Mouse (Mus musculus) liver, embryonic 16.5 days (tissue): ENCODE data around the gene Gtf2f1. TPM values are rescaled to one million over a fixed set of nuclear protein-coding genes. Genes with fewer than 3 reads are reported as not detected.
A peak's percentile ranks its signal among the peaks of the same experiment; 100 is the strongest.

Experiments used
- ATAC-seq: fragments of 200-750 bp; cut with Nextera tagmentation; 2 replicates; pipeline ENCODE4 v1.8.0; 2017; ENCODE audit warnings: low read depth, mild to moderate bottlenecking, moderate number of reproducible peaks, moderate library complexity
- H3K27ac ChIP-seq: fragments of 300-500 bp; sonication (generic); 2 replicates; pipeline ENCODE4 v1.5.1; 2014; ENCODE audit warnings: mild to moderate bottlenecking, low read length
- H3K27me3 ChIP-seq: fragments of 300-500 bp; sonication (generic); 2 replicates; pipeline ENCODE4 v1.6.1; 2014; ENCODE audit warnings: low read depth, low read length, mixed read lengths; ENCODE audit not compliant: control insufficient read depth, insufficient read depth
- H3K36me3 ChIP-seq: fragments of 300-500 bp; sonication (generic); 2 replicates; pipeline ENCODE4 v1.6.1; 2014; ENCODE audit warnings: mild to moderate bottlenecking; ENCODE audit not compliant: control insufficient read depth, insufficient read depth
- H3K4me1 ChIP-seq: fragments of 300-500 bp; sonication (generic); 2 replicates; pipeline ENCODE4 v1.6.1; 2014; ENCODE audit warnings: low read depth, low read length, mixed read lengths; ENCODE audit not compliant: control insufficient read depth
- H3K4me2 ChIP-seq: fragments of 300-500 bp; sonication (generic); 2 replicates; pipeline ENCODE4 v1.6.1; 2014; ENCODE audit warnings: low read depth, low read length, mixed read lengths
- H3K4me3 ChIP-seq: fragments of 300-500 bp; sonication (generic); 2 replicates; pipeline ENCODE4 v1.5.1; 2014; ENCODE audit warnings: low read depth, mild to moderate bottlenecking, low read length
- H3K9ac ChIP-seq: fragments of 300-500 bp; sonication (generic); 2 replicates; pipeline ENCODE4 v1.6.1; 2014; ENCODE audit warnings: low read depth, low read length
- H3K9me3 ChIP-seq: fragments of 300-500 bp; sonication (generic); replicated peaks from 2 replicates; pipeline ENCODE4 v1.6.1; 2016; ENCODE audit warnings: low read length; ENCODE audit not compliant: control insufficient read depth
- WGBS: fragments of 180-500 bp; shearing (Covaris S2); extraction: QIAGEN DNeasy Blood & Tissue Kit; methylation state at CpG from one replicate; pipeline ENCODE4 v1.1.7; 2014; ENCODE audit not compliant: insufficient replicate concordance; 5-methylcytosine and 5-hydroxymethylcytosine counted together
- polyA plus RNA-seq: library from polyadenylated mRNA; unstranded; fragments of >200 nt; fragmentation: Nextera tagmentation; extraction: Ambion mirVana; gene quantifications from 2 replicates; pipeline ENCODE4 v1.2.1, GENCODE M21; 2015

Gtf2f1 gene
- polyA plus RNA-seq, 1 experiment from 2014 or later: 45.4 TPM

DNA sequence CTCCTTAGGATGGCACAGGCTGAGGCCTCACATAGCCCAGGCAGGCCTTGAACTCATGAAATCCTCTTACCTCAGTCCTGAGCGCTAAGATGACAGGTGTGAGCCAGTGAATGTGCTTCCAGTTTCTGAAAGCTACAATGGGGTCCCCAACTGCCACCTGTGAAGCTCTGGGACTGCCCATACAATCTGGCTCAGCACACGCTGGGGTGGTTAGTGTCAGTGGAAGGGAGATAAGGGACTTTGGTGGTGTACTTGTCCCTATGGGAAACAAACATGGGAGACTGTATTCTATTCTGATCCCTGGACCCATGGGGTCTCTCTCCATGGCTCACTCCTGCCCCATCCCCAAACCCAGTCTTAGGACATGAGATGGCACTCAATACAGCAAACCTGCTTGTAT is 8.6 kb upstream of the Gtf2f1 start:
- H3K9ac ChIP-seq: 0 out of 2 replicates have a peak overlapping the region, but pooled peaks have one; percentile 4
- no peaks in the 10 kb centered on the region for H3K27me3 ChIP-seq
- 28% methylated on average over 2 of the region's 2 CpGs for WGBS
- ATAC-seq: peak; percentile 82
- H3K4me2 ChIP-seq: 0 out of 2 replicates have a peak overlapping the region, but pooled peaks have one; percentile 7
- H3K36me3 ChIP-seq: peaks cover 32% of the 10 kb centered on the region
- no peak overlapping the region for H3K4me3 ChIP-seq
- no peaks in the 10 kb centered on the region for H3K9me3 ChIP-seq
- peak overlapping the region; percentile 51 for H3K27ac ChIP-seq
- H3K4me1 ChIP-seq: peaks cover 34% of the 10 kb centered on the region

DNA sequence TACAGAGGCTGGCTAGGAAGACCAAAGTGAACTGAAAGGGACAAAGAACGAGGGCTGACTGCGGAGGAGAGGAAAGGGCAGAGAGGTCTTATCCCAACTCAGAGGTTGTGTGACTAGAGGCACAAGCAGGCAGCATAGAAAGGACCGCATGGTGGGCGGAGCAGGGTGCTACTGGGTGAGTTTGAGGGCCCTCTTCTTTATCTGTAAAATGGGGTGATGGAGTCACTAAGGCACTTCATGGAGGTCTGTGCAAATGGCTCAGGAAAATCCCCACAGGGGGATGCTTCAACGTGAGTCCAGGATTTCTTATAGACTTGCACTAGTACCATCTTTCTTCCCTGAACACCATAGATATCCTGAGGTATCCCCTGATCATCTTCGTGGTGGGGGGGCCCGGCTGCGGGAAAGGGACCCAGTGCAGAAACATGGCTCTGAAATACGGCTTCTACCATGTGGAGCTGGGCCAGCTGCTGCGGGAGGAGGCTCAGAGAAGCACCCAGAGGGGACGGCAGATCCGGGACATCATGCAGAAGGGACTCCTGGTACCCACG is 1.2 kb upstream of the Gtf2f1 start:
- Histone ChIP-seq H3K36me3 (peaks cover 10% of the 10 kb centered on the region), H3K27me3 (no peaks in the 10 kb centered on the region), H3K4me3 (peak overlapping the region; percentile 68), H3K9ac (no peak overlapping the region), H3K27ac (peak overlapping the region; percentile 74), H3K9me3 (no peaks in the 10 kb centered on the region), H3K4me2 (peak overlapping the region; percentile 82), H3K4me1 (peaks cover 21% of the 10 kb centered on the region)
- ATAC-seq: no peak
- 67% methylated on average over 13 of the region's 13 CpGs for WGBS

DNA sequence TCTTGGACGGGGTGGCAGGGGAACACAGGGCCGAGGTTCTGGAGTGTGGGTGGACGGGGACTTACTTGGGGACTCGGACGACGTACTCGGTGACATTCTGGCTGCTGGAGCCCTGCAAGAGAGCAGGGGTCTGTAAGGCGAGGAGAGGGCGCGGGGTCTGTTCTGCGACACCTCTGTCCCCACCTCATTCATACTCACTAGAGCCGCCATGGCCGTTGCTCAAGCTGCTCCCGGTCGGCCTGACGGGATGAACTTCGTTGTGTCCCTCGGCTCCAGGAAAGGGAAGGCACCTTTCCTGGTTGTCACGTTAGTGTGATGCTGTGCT is 215 bp downstream of the Gtf2f1 start:
- peak overlapping the region; percentile 73 for H3K27ac ChIP-seq
- H3K9me3 ChIP-seq: no peaks in the 10 kb centered on the region
- peak overlapping the region; percentile 82 for H3K4me2 ChIP-seq
- peak; percentile 48 for ATAC-seq
- H3K27me3 ChIP-seq: no peaks in the 10 kb centered on the region
- H3K4me1 ChIP-seq: peaks cover 21% of the 10 kb centered on the region
- H3K36me3 ChIP-seq: peaks cover 22% of the 10 kb centered on the region
- peak overlapping the region; percentile 84 for H3K9ac ChIP-seq
- H3K4me3 ChIP-seq: peak overlapping the region; percentile 68
- 0% methylated on average over 19 of the region's 19 CpGs for WGBS

DNA sequence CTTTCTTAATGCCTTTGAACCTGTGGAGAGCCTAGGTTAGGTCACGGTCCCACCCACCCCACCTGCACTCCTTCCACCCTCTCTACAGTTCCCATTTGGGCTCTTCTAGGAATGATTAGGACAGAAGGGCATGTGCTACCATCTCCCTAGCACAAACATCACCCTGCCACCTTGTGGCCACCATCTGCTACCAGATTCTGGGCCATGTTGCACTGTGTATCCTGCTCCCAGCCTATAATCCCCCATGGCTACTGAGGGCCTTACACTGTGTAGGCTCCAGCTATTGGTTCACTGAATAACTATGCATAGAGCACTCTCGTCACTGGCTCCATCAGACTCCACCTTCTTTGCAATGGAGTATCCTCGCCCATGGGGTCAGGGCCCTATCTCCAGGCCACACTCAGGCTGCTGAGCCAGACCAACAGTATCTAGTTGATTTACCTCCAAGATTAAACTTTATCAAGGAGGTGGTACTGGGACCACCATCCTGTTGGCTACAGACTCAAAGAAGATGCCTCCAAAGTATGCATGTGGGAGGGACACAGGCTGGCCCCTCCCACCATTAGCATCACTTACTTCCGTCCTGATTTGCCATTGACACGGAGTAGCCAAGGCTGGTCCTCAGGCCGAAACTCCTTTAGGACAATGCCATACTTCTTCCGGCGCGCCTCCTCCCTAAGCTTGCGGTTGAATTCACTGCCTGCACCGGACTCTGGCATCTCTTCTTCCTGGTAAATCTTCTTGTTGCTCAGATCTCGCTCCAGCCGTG is 3.8 kb downstream of the Gtf2f1 start:
- no peak for ATAC-seq
- no peak overlapping the region for H3K27ac ChIP-seq

DNA sequence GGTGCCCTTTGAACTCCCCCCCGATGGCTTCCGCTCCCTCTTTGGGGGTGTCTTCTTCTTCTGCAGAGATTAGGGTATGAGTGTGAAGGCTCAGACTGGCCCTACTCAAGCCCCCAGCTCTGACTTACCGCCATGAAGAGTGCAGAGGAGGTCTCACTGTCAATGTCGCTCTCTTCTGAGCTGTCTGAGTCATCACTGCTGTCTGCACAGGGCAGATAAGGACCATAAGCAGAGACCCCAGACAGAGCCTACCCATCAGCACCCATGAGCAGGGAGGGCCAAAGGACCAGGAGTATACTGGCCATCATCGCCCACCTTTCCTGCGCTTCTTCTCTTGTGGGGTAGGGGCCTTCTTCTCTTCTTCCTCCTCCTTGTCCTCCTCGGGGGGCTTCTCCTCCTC is 7.1 kb downstream of the Gtf2f1 start:
- Histone ChIP-seq H3K4me2 (no peak overlapping the region), H3K27ac (no peak overlapping the region), H3K4me3 (no peak overlapping the region), H3K4me1 (peaks cover 16% of the 10 kb centered on the region), H3K27me3 (no peaks in the 10 kb centered on the region), H3K9ac (no peak overlapping the region), H3K9me3 (no peaks in the 10 kb centered on the region), H3K36me3 (peaks cover 50% of the 10 kb centered on the region)
- WGBS: 53% methylated on average over 7 of the region's 7 CpGs
- ATAC-seq: peak; percentile 69

More for the DNA sequence above, 3.8 kb downstream of the Gtf2f1 start:
- Histone ChIP-seq H3K9me3 (no peaks in the 10 kb centered on the region), H3K9ac (no peak overlapping the region), H3K27me3 (no peaks in the 10 kb centered on the region), H3K36me3 (peaks cover 50% of the 10 kb centered on the region), H3K4me3 (no peak overlapping the region), H3K4me1 (peaks cover 30% of the 10 kb centered on the region), H3K4me2 (no peak overlapping the region)
- WGBS: 83% methylated on average over 13 of the region's 13 CpGs

DNA sequence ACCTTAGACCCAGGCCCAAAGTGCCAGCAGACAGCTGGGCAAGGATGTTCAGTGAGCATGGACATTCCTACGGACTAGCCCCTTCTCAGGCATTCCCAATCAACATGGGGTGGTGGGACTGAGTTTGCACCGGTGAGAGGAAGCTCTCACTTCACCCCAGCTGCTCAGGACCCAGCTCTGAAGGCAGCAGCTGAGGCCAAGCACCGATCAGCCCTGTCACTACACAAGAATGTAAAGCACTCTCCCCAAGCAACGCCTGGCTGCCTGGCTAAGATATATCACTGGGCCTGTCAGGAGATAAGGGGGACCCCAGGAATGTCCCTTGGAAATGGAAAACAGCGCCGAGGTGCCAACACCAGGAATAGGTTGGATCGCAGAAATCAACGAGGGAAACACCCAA is 9.9 kb downstream of the Gtf2f1 start:
- no peak overlapping the region for H3K27ac ChIP-seq

DNA sequence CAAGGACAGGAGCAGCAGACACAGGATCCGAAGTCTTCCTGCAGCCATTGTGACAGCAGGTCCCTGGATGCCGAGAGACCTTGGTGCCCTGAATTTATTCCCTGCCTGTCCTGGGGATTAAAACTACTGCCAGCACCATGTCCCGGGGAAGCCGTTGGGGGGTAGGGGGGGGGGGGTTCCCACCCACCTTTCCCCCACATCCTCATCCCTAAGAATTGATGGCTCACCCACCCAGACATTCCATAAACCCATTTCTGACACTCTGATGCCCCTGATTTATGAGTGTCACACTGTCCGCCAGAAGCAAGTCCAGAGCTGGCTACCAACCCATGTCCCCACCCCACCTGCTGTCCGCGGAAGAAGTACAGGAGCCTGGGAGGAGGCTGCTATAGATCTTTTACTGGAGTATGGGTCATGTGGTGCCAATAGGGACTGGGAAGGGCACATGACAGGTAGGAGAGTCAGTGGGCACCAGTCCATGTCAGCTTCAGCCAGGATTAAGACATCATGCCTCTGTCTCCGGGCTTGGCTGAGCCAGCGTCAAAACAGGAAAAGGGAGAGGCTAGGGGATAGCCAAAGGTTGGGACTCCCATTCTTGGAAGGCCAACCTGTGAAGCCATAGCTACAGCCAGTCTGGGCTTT is 11.0 kb downstream of the Gtf2f1 start, which contains the start of gene Pspn:
Gene Pspn, minus strand, starts transcription at position 51 of the 642 bp plus-strand sequence.
- Histone ChIP-seq H3K27me3 (no peaks in the 10 kb centered on the region), H3K4me1 (peaks cover 24% of the 10 kb centered on the region), H3K9me3 (no peaks in the 10 kb centered on the region), H3K4me3 (no peak within 1 kb of the TSS), H3K36me3 (peaks cover 28% of the 10 kb centered on the region), H3K27ac (no peak within 1 kb of the TSS), H3K4me2 (no peak within 1 kb of the TSS), H3K9ac (no peak within 1 kb of the TSS)
- 77% methylated on average over 9 of the region's 9 CpGs for WGBS
- no peak for ATAC-seq

More for the DNA sequence above, 9.9 kb downstream of the Gtf2f1 start:
- 55% methylated on average over 8 of the region's 8 CpGs for WGBS
- H3K9me3 ChIP-seq: no peaks in the 10 kb centered on the region
- no peak overlapping the region for H3K4me3 ChIP-seq
- peaks cover 24% of the 10 kb centered on the region for H3K4me1 ChIP-seq
- H3K27me3 ChIP-seq: no peaks in the 10 kb centered on the region
- peaks cover 32% of the 10 kb centered on the region for H3K36me3 ChIP-seq
- ATAC-seq: no peak
- no peak overlapping the region for H3K4me2 ChIP-seq
- no peak overlapping the region for H3K9ac ChIP-seq

DNA sequence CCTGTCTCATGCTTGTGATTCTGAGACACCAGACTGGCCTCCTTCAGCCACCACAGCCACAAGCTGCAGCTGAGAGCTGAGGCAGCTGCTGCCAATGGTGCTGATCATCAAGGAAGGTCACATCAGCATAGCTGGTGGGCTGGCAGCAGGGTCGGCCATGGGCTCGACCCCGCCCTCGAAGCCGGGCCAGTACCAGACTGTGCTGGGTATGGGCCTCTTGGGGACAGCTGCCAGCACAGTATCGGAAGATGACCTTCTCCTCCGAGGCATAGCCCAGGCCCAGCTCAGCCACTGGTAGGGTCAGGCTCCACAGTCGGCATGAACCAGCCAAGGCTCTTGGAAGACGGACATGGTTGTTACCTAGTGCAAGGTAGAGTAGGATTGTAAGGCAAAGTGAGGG is 11.7 kb downstream of the Gtf2f1 start:
- peaks cover 27% of the 10 kb centered on the region for H3K36me3 ChIP-seq
- WGBS: 89% methylated on average over 9 of the region's 9 CpGs
- no peak for ATAC-seq

More for the DNA sequence above, 11.7 kb downstream of the Gtf2f1 start:
- H3K27me3 ChIP-seq: no peaks in the 10 kb centered on the region
- H3K9me3 ChIP-seq: no peaks in the 10 kb centered on the region
- H3K4me2 ChIP-seq: no peak overlapping the region
- no peak overlapping the region for H3K4me3 ChIP-seq
- peaks cover 20% of the 10 kb centered on the region for H3K4me1 ChIP-seq
- no peak overlapping the region for H3K27ac ChIP-seq
- H3K9ac ChIP-seq: no peak overlapping the region
